ENCODE assay signal across 8 mouse cellular contexts in the genomic region with DNA sequence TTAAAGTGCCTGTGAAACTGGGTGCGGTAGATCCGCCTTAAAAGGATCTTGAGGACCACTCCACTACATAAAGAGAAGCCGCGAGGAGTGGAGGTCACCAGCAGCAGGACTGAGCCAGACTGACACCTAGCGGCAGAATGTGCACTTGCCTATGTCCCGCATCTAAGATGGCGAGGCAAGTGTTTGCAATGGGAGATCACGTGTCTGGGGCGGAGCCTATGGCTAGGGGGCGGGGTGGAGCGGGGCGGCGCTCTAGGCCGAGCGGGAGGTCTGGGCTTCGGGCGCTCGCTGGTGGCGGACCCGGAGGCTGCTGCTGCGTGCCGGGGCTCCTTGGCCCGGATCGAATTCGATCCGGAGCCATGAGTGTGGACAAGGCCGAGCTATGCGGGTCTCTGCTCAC. TPM values are rescaled to one million over a fixed set of nuclear protein-coding genes. Genes with fewer than 3 reads are reported as not detected.
DNase-seq lines count a peak whose midpoint lies in the region; ATAC-seq and TF ChIP-seq lines count a peak whose summit lies in the region.

A gene (plus strand): TSS at position 255 of the 400 bp plus-strand sequence.

- peak within 1 kb of the TSS; percentile 55; the same call in 1 of the 2 replicates for H3K27ac ChIP-seq in CH12.LX (ENCODE audit: insufficient read depth, low read depth)
- H3K27ac ChIP-seq in forebrain, embryonic 12.5 days, result peak within 1 kb of the TSS; percentile 59
- peak within 1 kb of the TSS; percentile 84 for H3K27ac ChIP-seq in heart, postnatal 0 days (ENCODE audit: low read depth)
- peak within 1 kb of the TSS; percentile 81 for H3K27ac ChIP-seq in liver, embryonic 16.5 days (ENCODE audit: low read length)
- H3K27ac ChIP-seq in neural tube, embryonic 13.5 days (replicated peaks), result peak within 1 kb of the TSS; percentile 81
- H3K27ac ChIP-seq in testis, adult 2 months (ENCODE audit: control insufficient read depth, insufficient read depth, low read depth, low read length), result peak within 1 kb of the TSS; percentile 62

- no peaks in the 10 kb centered on the region for H3K79me2 ChIP-seq in CH12.LX (replicated peaks; ENCODE audit: control insufficient read depth, extremely low read depth, insufficient read depth, poor library complexity, severe bottlenecking)

- peak within 1 kb of the TSS; percentile 93 for H3K9ac ChIP-seq in CH12.LX (ENCODE audit: insufficient read depth, low read depth)
- peak within 1 kb of the TSS; percentile 75 for H3K9ac ChIP-seq in forebrain, embryonic 12.5 days
- H3K9ac ChIP-seq in heart, postnatal 0 days (replicated peaks; ENCODE audit: low read depth, low read length), result peak within 1 kb of the TSS; percentile 68
- H3K9ac ChIP-seq in liver, embryonic 16.5 days (ENCODE audit: low read depth, low read length), result peak within 1 kb of the TSS; percentile 81
- H3K9ac ChIP-seq in neural tube, embryonic 13.5 days, result peak within 1 kb of the TSS; percentile 78

- peak; percentile 93 for ATAC-seq in forebrain, embryonic 12.5 days (ENCODE audit: low FRiP score)
- peak; percentile 92 for ATAC-seq in heart, postnatal 0 days (ENCODE audit: insufficient read depth, low read depth)
- ATAC-seq in liver, embryonic 16.5 days (ENCODE audit: low read depth), result peak; percentile 81
- ATAC-seq in neural tube, embryonic 13.5 days (ENCODE audit: low read depth), result peak; percentile 88

- H3K4me2 ChIP-seq in CH12.LX (ENCODE audit: insufficient read depth, low read depth, poor library complexity, severe bottlenecking), result peak within 1 kb of the TSS; percentile 81
- H3K4me2 ChIP-seq in forebrain, embryonic 12.5 days, result peak within 1 kb of the TSS; percentile 92
- peak within 1 kb of the TSS; percentile 85 for H3K4me2 ChIP-seq in heart, postnatal 0 days (ENCODE audit: low read depth, low read length)
- H3K4me2 ChIP-seq in liver, embryonic 16.5 days (ENCODE audit: low read depth, low read length), result peak within 1 kb of the TSS; percentile 96
- H3K4me2 ChIP-seq in neural tube, embryonic 13.5 days, result peak within 1 kb of the TSS; percentile 80

- in situ Hi-C loops in CH12.LX (cut with MboI; ENCODE audit: low pct_ligation_motif_present, low pct_unique_long_range_greater_than_20kb, low sequenced_read_pairs), result loop anchor here (5.0 kb wide), 1 partner anchor 37 kb away; a partner anchor contains a TSS

- dilution Hi-C loops in CH12.LX (cut with MboI; ENCODE audit: extremely low pct_ligation_motif_present, extremely low pct_unique_long_range_greater_than_20kb, low sequenced_read_pairs), result no loop called here

- peak; percentile 68 for TF ChIP-seq POLR2A in CH12.LX (IDR thresholded peaks at IDR 0.05; ENCODE audit: low read depth, low read length)
- peak; percentile 71; the same call in 1 of the 2 replicates for TF ChIP-seq POLR2A in testis, adult 2 months (IDR thresholded peaks at IDR 0.05; ENCODE audit: control insufficient read depth, low read depth, low read length)

- WGBS in forebrain, embryonic 12.5 days, result under 1% methylated on average over 26 of the region's 28 CpGs
- WGBS in heart, postnatal 0 days, result under 1% methylated on average over 28 of the region's 28 CpGs
- WGBS in liver, embryonic 16.5 days (ENCODE audit: insufficient replicate concordance), result 0% methylated on average over 28 of the region's 28 CpGs
- WGBS in neural tube, embryonic 13.5 days, result 1% methylated on average over 28 of the region's 28 CpGs

- H3K4me3 ChIP-seq in CH12.LX (replicated peaks in 1 of 3; ENCODE audit: low read depth in 2 of 3, low read length in 2 of 3, poor library complexity in 1 of 3), result peak within 1 kb of the TSS; percentile 62 to 79 (median 70)
- peak within 1 kb of the TSS; percentile 56 for H3K4me3 ChIP-seq in forebrain, embryonic 12.5 days (replicated peaks)
- peak within 1 kb of the TSS; percentile 55 for H3K4me3 ChIP-seq in heart, postnatal 0 days (ENCODE audit: low read depth, low read length)
- H3K4me3 ChIP-seq in liver, embryonic 16.5 days (ENCODE audit: low read depth, low read length), result peak within 1 kb of the TSS; percentile 71
- peak within 1 kb of the TSS; percentile 53 for H3K4me3 ChIP-seq in neural tube, embryonic 13.5 days
- peak within 1 kb of the TSS; percentile 85 for H3K4me3 ChIP-seq in testis, adult 2 months (ENCODE audit: control insufficient read depth, low read depth, low read length)

- peak; percentile 99 for DNase-seq in CH12.LX (ENCODE audit: extremely low read depth)
- DNase-seq in c-Kit-positive CD71-positive TER-119-negative erythroid progenitor cells, embryonic 14.5 days (ENCODE audit: low read depth), result peak; percentile 99
- peak; percentile 98 for DNase-seq in heart, postnatal 0 days (ENCODE audit: low spot score)
- peak; percentile 99 for DNase-seq in kidney, postnatal 4 days

- peaks cover 7 to 28% of the 10 kb centered on the region in 2 experiments for H3K36me3 ChIP-seq in CH12.LX (replicated peaks in 1 of 2; ENCODE audit: control insufficient read depth in 1 of 2, insufficient read depth in 1 of 2, low read length in 1 of 2)
- H3K36me3 ChIP-seq in forebrain, embryonic 12.5 days (replicated peaks), result no peaks in the 10 kb centered on the region; the same call in 1 of the 2 replicates
- no peaks in the 10 kb centered on the region for H3K36me3 ChIP-seq in heart, postnatal 0 days (replicated peaks; ENCODE audit: control insufficient read depth, insufficient read depth, low read length)
- H3K36me3 ChIP-seq in liver, embryonic 16.5 days (ENCODE audit: control insufficient read depth, insufficient read depth), result no peaks in the 10 kb centered on the region
- H3K36me3 ChIP-seq in neural tube, embryonic 13.5 days, result no peaks in the 10 kb centered on the region; the same call in 1 of the 2 replicates
- no peaks in the 10 kb centered on the region for H3K36me3 ChIP-seq in testis, adult 2 months (ENCODE audit: control insufficient read depth, insufficient read depth, low read length)

- peak; percentile 62 to 98 for TF ChIP-seq CTCF in CH12.LX (conservative IDR thresholded peaks at IDR 0.05 in 1 of 2, IDR thresholded peaks at IDR 0.05 in 1 of 2; ENCODE audit: low read depth in 2 of 2, low read length in 2 of 2)
- peak; percentile 97 for TF ChIP-seq CTCF in heart, postnatal 0 days (IDR thresholded peaks at IDR 0.05; ENCODE audit: low read depth)
- TF ChIP-seq CTCF in testis, adult 2 months (IDR thresholded peaks at IDR 0.05; ENCODE audit: control insufficient read depth, insufficient read depth, insufficient replicate concordance, low read depth, low read length), result peak; percentile 95; the same call in 1 of the 2 replicates

- H3K9me3 ChIP-seq in CH12.LX (replicated peaks; ENCODE audit: low read length), result no peaks in the 10 kb centered on the region
- H3K9me3 ChIP-seq in forebrain, embryonic 12.5 days, result no peaks in the 10 kb centered on the region
- no peaks in the 10 kb centered on the region for H3K9me3 ChIP-seq in heart, postnatal 0 days (replicated peaks; ENCODE audit: control insufficient read depth, low read length)
- no peaks in the 10 kb centered on the region for H3K9me3 ChIP-seq in liver, embryonic 16.5 days (replicated peaks; ENCODE audit: control insufficient read depth, low read length)
- no peaks in the 10 kb centered on the region for H3K9me3 ChIP-seq in neural tube, embryonic 13.5 days

- TF ChIP-seq RAD21 in CH12.LX (IDR thresholded peaks at IDR 0.05; ENCODE audit: low read depth, low read length), result peak; percentile 95

- H3K27me3 ChIP-seq in CH12.LX (replicated peaks), result no peaks in the 10 kb centered on the region
- peaks cover 54% of the 10 kb centered on the region for H3K27me3 ChIP-seq in forebrain, embryonic 12.5 days
- 0 out of 2 replicates have a peak, but pooled peaks cover 9% of the 10 kb centered on the region for H3K27me3 ChIP-seq in heart, postnatal 0 days (ENCODE audit: control insufficient read depth, insufficient read depth, low read length)
- H3K27me3 ChIP-seq in liver, embryonic 16.5 days (ENCODE audit: control insufficient read depth, insufficient read depth, low read depth, low read length), result no peaks in the 10 kb centered on the region
- peaks cover 40% of the 10 kb centered on the region for H3K27me3 ChIP-seq in neural tube, embryonic 13.5 days
- H3K27me3 ChIP-seq in testis, adult 2 months (ENCODE audit: control insufficient read depth, insufficient read depth, low read length), result no peaks in the 10 kb centered on the region

- TF ChIP-seq EP300 in CH12.LX (IDR thresholded peaks at IDR 0.05; ENCODE audit: low read length), result no peak
- no peak for TF ChIP-seq EP300 in heart, postnatal 0 days (IDR thresholded peaks at IDR 0.05; ENCODE audit: low read depth)

- H3K4me1 ChIP-seq in CH12.LX (ENCODE audit: control insufficient read depth in 1 of 2, insufficient read depth in 2 of 2), result peaks cover 22 to 40% of the 10 kb centered on the region in 2 experiments
- H3K4me1 ChIP-seq in forebrain, embryonic 12.5 days, result peaks cover 25% of the 10 kb centered on the region
- H3K4me1 ChIP-seq in heart, postnatal 0 days (ENCODE audit: control insufficient read depth, insufficient read depth), result peaks cover 18% of the 10 kb centered on the region
- H3K4me1 ChIP-seq in liver, embryonic 16.5 days (ENCODE audit: control insufficient read depth, low read depth, low read length), result peaks cover 33% of the 10 kb centered on the region
- H3K4me1 ChIP-seq in neural tube, embryonic 13.5 days (replicated peaks), result peaks cover 31% of the 10 kb centered on the region
- peaks cover 30% of the 10 kb centered on the region for H3K4me1 ChIP-seq in testis, adult 2 months (ENCODE audit: control insufficient read depth, insufficient read depth, low read length)

TF ChIP-seq in CH12.LX, 34 proteins besides CTCF, POLR2A, EP300 and RAD21 (continues in another document):
- TF ChIP-seq MAX (IDR thresholded peaks at IDR 0.05; ENCODE audit: low read length) (peak; percentile 82; the same call in 1 of the 2 replicates), MAZ (IDR thresholded peaks at IDR 0.05; ENCODE audit: low read depth, low read length) (peak; percentile 28), SMC3 (IDR thresholded peaks at IDR 0.05; ENCODE audit: low read depth, low read length) (peak; percentile 92), MYC (IDR thresholded peaks at IDR 0.05; ENCODE audit: low read depth, low read length) (peak; percentile 46; the same call in 1 of the 2 replicates), POLR2AphosphoS2 (IDR thresholded peaks at IDR 0.05; ENCODE audit: low read depth, low read length) (no peak), HCFC1 (IDR thresholded peaks at IDR 0.05; ENCODE audit: low read depth, low read length) (peak; percentile 76), BHLHE40 (IDR thresholded peaks at IDR 0.05; ENCODE audit: low read depth, low read length) (peak; percentile 88)

RNA-seq across cellular contexts. Expression of the gene that starts here (rescaled TPM):
- total RNA-seq in CH12.LX (2012; rRNA removed) (17.6 and 24.7 TPM in 2 replicates), CH12.LX (2014; rRNA removed) (7.1 TPM in 2 replicates)
- 9.8 and 11.7 TPM in 2 replicates for polyA plus RNA-seq in CH12.LX (2012; ENCODE audit: insufficient read length, low read depth)
- polyA plus RNA-seq in forebrain, embryonic 12.5 days (2016; fragmentation: Nextera tagmentation; extraction: Ambion mirVana), result 16.1 and 18.2 TPM in 2 replicates
- total RNA-seq in heart, postnatal 0 days (2014; rRNA removed; ENCODE audit: low replicate concordance), result 1.9 and 4.8 TPM in 2 replicates
- 3.5 and 4.7 TPM in 2 replicates for polyA plus RNA-seq in heart, postnatal 0 days (2015; fragmentation: Nextera tagmentation; extraction: Ambion mirVana)
- polyA plus RNA-seq in liver, embryonic 16.5 days (2015; fragmentation: Nextera tagmentation; extraction: Ambion mirVana), result 8.5 and 9.5 TPM in 2 replicates
- 22.8 and 25.0 TPM in 2 replicates for polyA plus RNA-seq in neural tube, embryonic 13.5 days (2015; fragmentation: Nextera tagmentation; extraction: Ambion mirVana)
- polyA plus RNA-seq in testis, adult 2 months (2012; rRNA removed), result 55.4 and 62.0 TPM in 2 replicates

Comparison
In these comparisons a context has a peak if more than half of its experiments do, and no peak if none do; other contexts are left out.
1. Peak in every context shown above with its lines: DNase-seq, ATAC-seq, H3K4me3 ChIP-seq and H3K27ac ChIP-seq.